Mouse (Mus musculus): Measurements from ENCODE around the gene Ppp1r17. TPM values are rescaled to one million over a fixed set of nuclear protein-coding genes. Genes with fewer than 3 reads are reported as not detected.

Gene Ppp1r17
- polyA plus RNA-seq, 1 experiment: 0.08 TPM

DNA sequence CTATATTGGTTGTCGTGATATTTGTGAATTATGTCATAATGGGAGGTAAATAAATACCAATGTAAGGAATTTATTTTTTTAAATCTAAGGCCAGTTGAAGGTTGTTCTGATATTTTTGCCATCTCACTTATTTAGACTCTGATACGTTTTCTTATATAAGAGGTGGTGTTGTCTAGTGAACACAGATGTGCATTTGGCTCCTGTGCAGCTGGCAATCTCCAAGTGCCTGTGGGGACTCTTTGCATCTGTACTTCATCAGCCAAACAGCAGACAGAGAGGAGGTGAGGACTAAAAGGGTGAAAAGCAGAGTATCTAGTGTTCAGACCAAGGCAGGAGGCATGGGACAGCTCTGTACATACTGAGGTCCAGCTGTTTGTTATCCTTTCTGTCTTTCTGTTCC is 14.9 kb downstream of the Ppp1r17 start:
- TF ChIP-seq POLR2A (IDR thresholded peaks at IDR 0.05; ENCODE audit: extremely low read depth, insufficient read depth, low read length) (no peak), CTCF (IDR thresholded peaks at IDR 0.05; ENCODE audit: extremely low read depth, insufficient read depth, low read length) (no peak)
- Histone ChIP-seq H3K27ac (ENCODE audit: insufficient read depth, low read length) (no peak overlapping the region), H3K4me3 (ENCODE audit: insufficient read depth, low read length) (no peak overlapping the region), H3K4me1 (ENCODE audit: control insufficient read depth, insufficient read depth, low read length) (no peaks in the 10 kb centered on the region; the same call in 1 of the 2 replicates)

GRCm38 (mm10) chr6:56035054-56035453 is 17.8 kb downstream of the Ppp1r17 start:
- TF ChIP-seq CTCF (IDR thresholded peaks at IDR 0.05; ENCODE audit: extremely low read depth, insufficient read depth, low read length) (no peak), POLR2A (IDR thresholded peaks at IDR 0.05; ENCODE audit: extremely low read depth, insufficient read depth, low read length) (no peak)
- H3K4me3 ChIP-seq (ENCODE audit: insufficient read depth, low read length): no peak overlapping the region
- no peaks in the 10 kb centered on the region for H3K4me1 ChIP-seq (ENCODE audit: control insufficient read depth, insufficient read depth, low read length)
- no peak overlapping the region for H3K27ac ChIP-seq (ENCODE audit: insufficient read depth, low read length)

GRCm38 (mm10) chr6:56039476-56040055 is 22.3 kb downstream of the Ppp1r17 start:
- Histone ChIP-seq H3K4me1 (ENCODE audit: control insufficient read depth, insufficient read depth, low read length) (no peaks in the 10 kb centered on the region), H3K27ac (ENCODE audit: insufficient read depth, low read length) (no peak overlapping the region), H3K4me3 (ENCODE audit: insufficient read depth, low read length) (no peak overlapping the region)
- no peak for TF ChIP-seq POLR2A (IDR thresholded peaks at IDR 0.05; ENCODE audit: extremely low read depth, insufficient read depth, low read length)
- TF ChIP-seq CTCF (IDR thresholded peaks at IDR 0.05; ENCODE audit: extremely low read depth, insufficient read depth, low read length): no peak

GRCm38 (mm10) chr6:56044270-56044669 is 27.0 kb downstream of the Ppp1r17 start:
- TF ChIP-seq CTCF (IDR thresholded peaks at IDR 0.05; ENCODE audit: extremely low read depth, insufficient read depth, low read length): no peak
- no peak for TF ChIP-seq POLR2A (IDR thresholded peaks at IDR 0.05; ENCODE audit: extremely low read depth, insufficient read depth, low read length)
- no peak overlapping the region for H3K4me3 ChIP-seq (ENCODE audit: insufficient read depth, low read length)
- no peaks in the 10 kb centered on the region for H3K4me1 ChIP-seq (ENCODE audit: control insufficient read depth, insufficient read depth, low read length)
- H3K27ac ChIP-seq (ENCODE audit: insufficient read depth, low read length): no peak overlapping the region

DNA sequence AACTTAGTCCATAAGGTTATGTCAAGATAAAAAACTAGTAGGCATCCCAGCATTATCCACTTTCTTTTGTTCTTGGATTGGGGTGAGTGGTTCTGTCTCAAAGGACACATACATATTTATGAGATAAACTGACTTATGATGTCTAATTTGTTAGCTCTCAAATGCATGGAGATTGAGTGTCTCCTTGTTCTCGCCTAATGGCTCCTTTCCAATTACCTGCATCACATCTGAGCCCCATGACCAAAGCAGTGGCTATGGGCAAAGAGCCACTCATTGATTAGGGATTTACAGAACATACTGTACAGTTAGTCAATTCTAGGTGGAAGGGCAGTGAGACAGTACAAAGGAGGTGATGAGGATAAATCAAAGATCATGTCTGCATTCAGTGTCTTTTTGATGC is 27.4 kb downstream of the Ppp1r17 start:
- TF ChIP-seq CTCF (IDR thresholded peaks at IDR 0.05; ENCODE audit: extremely low read depth, insufficient read depth, low read length): no peak
- TF ChIP-seq POLR2A (IDR thresholded peaks at IDR 0.05; ENCODE audit: extremely low read depth, insufficient read depth, low read length): no peak
- Histone ChIP-seq H3K4me1 (ENCODE audit: control insufficient read depth, insufficient read depth, low read length) (no peaks in the 10 kb centered on the region), H3K27ac (ENCODE audit: insufficient read depth, low read length) (no peak overlapping the region), H3K4me3 (ENCODE audit: insufficient read depth, low read length) (no peak overlapping the region)

DNA sequence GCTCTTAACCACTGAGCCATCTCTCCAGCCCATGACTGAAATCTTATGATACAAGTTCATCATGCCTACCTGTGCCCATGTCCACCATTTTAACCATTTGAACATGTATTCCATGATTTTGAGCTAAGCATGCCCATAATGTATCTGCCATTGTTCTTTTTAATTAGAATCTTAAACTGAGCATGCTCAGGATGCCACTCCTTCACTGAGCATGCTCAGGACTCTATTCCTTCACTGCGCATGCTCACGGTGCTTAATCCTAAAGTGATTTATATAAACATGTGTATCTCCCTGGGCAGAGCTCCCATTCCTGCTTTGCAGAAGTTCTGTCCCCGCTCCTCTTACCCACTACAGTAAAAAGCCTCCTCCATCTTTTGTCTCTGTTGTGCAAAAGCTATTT is 31.3 kb downstream of the Ppp1r17 start:
- TF ChIP-seq CTCF (IDR thresholded peaks at IDR 0.05; ENCODE audit: extremely low read depth, insufficient read depth, low read length) (no peak), POLR2A (IDR thresholded peaks at IDR 0.05; ENCODE audit: extremely low read depth, insufficient read depth, low read length) (no peak)
- Histone ChIP-seq H3K27ac (ENCODE audit: insufficient read depth, low read length) (no peak overlapping the region), H3K4me1 (ENCODE audit: control insufficient read depth, insufficient read depth, low read length) (no peaks in the 10 kb centered on the region), H3K4me3 (ENCODE audit: insufficient read depth, low read length) (no peak overlapping the region)

GRCm38 (mm10) chr6:56049104-56049503 is 31.8 kb downstream of the Ppp1r17 start:
- no peak for TF ChIP-seq POLR2A (IDR thresholded peaks at IDR 0.05; ENCODE audit: extremely low read depth, insufficient read depth, low read length)
- peak; percentile 43; the same call in 1 of the 2 replicates for TF ChIP-seq CTCF (IDR thresholded peaks at IDR 0.05; ENCODE audit: extremely low read depth, insufficient read depth, low read length)

DNA sequence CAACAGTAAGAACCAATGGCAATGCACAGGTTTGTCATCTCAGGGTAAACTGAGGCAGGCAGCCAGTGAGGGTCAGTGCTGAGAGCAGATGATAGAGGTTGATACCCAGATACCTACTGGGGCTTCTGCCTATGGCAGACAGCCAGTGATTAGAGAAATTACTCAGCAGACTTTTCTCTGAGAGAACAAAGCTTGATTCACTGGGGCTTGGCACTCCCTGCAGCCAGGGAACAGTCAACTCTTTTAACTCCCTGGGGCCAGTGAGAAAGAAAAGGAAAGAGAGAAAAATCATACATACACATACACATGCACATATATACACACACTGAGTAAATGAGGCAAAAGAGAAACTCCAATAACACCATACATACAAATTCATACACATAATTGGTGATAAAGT is 46.4 kb downstream of the Ppp1r17 start:
- no peak overlapping the region for H3K27ac ChIP-seq (ENCODE audit: insufficient read depth, low read length)
- H3K4me1 ChIP-seq (ENCODE audit: control insufficient read depth, insufficient read depth, low read length): no peaks in the 10 kb centered on the region
- TF ChIP-seq CTCF (IDR thresholded peaks at IDR 0.05; ENCODE audit: extremely low read depth, insufficient read depth, low read length) (no peak), POLR2A (IDR thresholded peaks at IDR 0.05; ENCODE audit: extremely low read depth, insufficient read depth, low read length) (no peak)
- H3K4me3 ChIP-seq (ENCODE audit: insufficient read depth, low read length): no peak overlapping the region

More at GRCm38 (mm10) chr6:56049104-56049503, 31.8 kb downstream of the Ppp1r17 start:
- Histone ChIP-seq H3K4me1 (ENCODE audit: control insufficient read depth, insufficient read depth, low read length) (no peaks in the 10 kb centered on the region), H3K4me3 (ENCODE audit: insufficient read depth, low read length) (no peak overlapping the region), H3K27ac (ENCODE audit: insufficient read depth, low read length) (no peak overlapping the region)

DNA sequence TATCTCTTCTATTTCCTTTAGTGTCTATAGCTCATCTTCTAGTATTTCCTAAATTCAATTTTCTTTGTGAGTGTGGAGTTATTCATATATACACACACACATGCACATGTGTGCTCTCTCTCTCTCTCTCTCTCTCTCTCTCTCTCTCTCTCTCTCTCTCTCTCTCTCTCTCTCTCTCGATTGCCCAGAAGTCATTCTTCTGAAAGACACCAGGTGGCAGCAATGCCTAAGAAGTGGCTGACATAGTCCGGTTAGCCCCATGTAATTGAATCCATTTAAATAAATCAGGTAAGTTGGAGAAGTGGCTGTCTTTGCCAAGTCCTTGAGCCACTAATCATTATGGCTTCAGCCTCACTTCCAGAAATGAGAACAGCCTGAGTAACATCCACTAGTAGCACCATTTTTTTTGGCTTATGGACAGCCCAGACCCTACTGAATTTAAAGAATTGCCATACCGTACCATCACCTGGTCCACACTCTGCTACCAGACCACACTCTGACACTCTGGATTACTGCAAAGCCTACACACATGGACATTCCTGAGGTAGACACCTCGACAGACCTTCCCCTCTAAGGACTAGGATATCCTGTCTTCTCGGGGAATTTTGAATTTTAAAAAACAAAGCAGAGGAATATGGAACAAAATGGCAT is 49.5 kb downstream of the Ppp1r17 start:
- TF ChIP-seq POLR2A (IDR thresholded peaks at IDR 0.05; ENCODE audit: extremely low read depth, insufficient read depth, low read length) (no peak), CTCF (IDR thresholded peaks at IDR 0.05; ENCODE audit: extremely low read depth, insufficient read depth, low read length) (peak; percentile 73)
- Histone ChIP-seq H3K4me1 (ENCODE audit: control insufficient read depth, insufficient read depth, low read length) (no peaks in the 10 kb centered on the region), H3K27ac (ENCODE audit: insufficient read depth, low read length) (no peak overlapping the region), H3K4me3 (ENCODE audit: insufficient read depth, low read length) (no peak overlapping the region)

GRCm38 (mm10) chr6:56068516-56068915 is 51.2 kb downstream of the Ppp1r17 start:
- no peaks in the 10 kb centered on the region for H3K4me1 ChIP-seq (ENCODE audit: control insufficient read depth, insufficient read depth, low read length)
- no peak overlapping the region for H3K4me3 ChIP-seq (ENCODE audit: insufficient read depth, low read length)
- no peak overlapping the region for H3K27ac ChIP-seq (ENCODE audit: insufficient read depth, low read length)
- TF ChIP-seq CTCF (IDR thresholded peaks at IDR 0.05; ENCODE audit: extremely low read depth, insufficient read depth, low read length): no peak
- TF ChIP-seq POLR2A (IDR thresholded peaks at IDR 0.05; ENCODE audit: extremely low read depth, insufficient read depth, low read length): no peak

Measured in cortical plate, adult 2 months (tissue).